Mouse (Mus musculus): Measurements from ENCODE around the gene Ndst4.

The Ndst4 gene

GRCm38 (mm10) chr3:125734945-125735344 lies 331.1 kb downstream of the Ndst4 start:
- DNase-seq: no peak

DNA sequence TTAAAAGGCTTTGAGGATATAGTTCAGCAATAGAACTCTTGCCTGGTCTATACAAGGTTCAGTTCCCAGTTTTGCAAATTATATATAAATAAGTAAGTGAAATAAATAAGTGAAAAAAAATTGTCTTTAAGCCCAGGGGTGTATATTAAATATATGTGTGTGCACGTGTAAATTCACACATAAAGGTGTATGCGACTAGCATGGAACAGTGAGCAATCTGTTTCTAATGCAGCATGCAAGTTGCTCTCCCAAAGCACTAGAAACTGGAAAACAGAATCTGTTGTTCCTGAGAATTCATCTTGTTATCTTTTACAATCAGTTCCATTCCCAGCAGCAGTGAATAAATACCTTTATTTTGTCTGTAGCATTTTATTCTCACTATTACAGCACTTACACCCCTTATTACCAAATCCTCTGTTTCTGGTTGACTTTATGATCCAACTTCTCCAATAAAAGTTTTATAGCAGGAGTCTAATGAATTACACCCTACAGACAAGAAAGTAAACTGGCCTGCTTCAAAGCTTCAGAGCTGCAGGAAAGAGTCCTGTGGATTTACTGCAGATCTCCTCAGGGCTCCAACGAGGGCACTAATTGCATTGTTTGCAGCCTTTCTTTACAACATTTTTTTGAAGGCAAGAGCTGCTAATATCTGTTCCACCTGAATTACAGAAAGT lies 340.7 kb downstream of the Ndst4 start:
- no peak for DNase-seq

- no peak for DNase-seq
These were observed 341.2 kb downstream of the Ndst4 start for GRCm38 (mm10) chr3:125745142-125745496.

GRCm38 (mm10) chr3:125746367-125746766 lies 342.5 kb downstream of the Ndst4 start:
- no peak for DNase-seq

DNA sequence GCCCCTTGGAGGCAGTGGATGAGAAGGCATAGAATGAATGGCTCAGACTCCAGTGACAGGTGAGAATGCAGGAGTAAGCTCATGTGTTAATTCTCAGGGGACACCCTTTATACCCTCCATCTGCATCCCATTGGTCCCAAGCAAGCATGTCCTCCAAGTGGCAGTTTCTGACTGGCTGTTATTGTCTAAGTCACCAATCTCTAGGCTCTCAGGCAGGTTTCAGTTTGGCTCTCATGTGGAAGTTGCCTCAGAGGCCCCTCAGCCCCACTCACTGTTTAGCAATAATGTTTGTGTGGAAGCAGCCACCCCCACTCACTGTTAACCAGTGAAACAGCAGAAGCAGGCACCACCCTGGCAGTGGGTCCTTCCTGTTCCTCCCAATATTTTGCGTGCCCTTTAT lies 353.0 kb downstream of the Ndst4 start:
- no peak for DNase-seq

- no peak for DNase-seq
These were observed 356.8 kb downstream of the Ndst4 start for GRCm38 (mm10) chr3:125760711-125761110.
